11 mouse cellular contexts compared by ENCODE assay signal in the genomic region with DNA sequence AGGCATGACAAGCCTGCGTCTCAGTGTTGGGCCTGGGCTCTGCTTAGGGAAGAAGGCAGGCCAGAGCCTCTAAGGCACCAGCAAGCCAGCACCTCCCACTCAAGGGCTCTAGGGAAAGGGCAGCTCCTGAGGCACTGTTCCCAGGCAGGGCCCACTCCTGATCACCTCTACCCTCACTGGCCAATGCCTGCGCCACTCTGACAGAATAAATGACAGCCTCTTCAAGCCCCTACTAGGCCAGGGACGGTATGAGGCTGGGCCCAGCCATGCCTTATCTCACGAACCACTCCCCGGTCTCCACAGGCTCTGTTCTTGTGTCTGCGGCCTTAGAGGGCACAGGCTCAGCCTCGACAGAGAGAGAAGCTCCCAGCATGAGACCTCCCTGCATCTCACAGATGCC.
"Had no signal": no experiment of that assay in that cellular context is flagged by ENCODE, and none has a peak within 500 bp of the region (broad histone marks: within the 10 kb centered on the region; RNA-seq: fewer than 3 reads in every experiment).

No protein-coding gene starts in this region.

- H3K27me3 ChIP-seq: limb, embryonic 13.5 days; liver, embryonic 15.5 days; neural tube, embryonic 12.5 days had no signal

- H3K9ac ChIP-seq: limb, embryonic 13.5 days; liver, embryonic 15.5 days; neural tube, embryonic 12.5 days had no signal

- H3K9me3 ChIP-seq: limb, embryonic 13.5 days; liver, embryonic 15.5 days; neural tube, embryonic 12.5 days had no signal

- DNase-seq: kidney, postnatal 14 days; layer of hippocampus, adult 9-11 months; lung, adult 2 months; lung, postnatal 36 days; midbrain, embryonic 14.5 days; thymus, postnatal 14 days had no signal

- H3K36me3 ChIP-seq: liver, embryonic 15.5 days; neural tube, embryonic 12.5 days had no signal

- H3K4me2 ChIP-seq: limb, embryonic 13.5 days; liver, embryonic 15.5 days; neural tube, embryonic 12.5 days had no signal

- H3K4me3 ChIP-seq: limb, embryonic 13.5 days; liver, embryonic 15.5 days; neural tube, embryonic 12.5 days had no signal

- H3K27ac ChIP-seq: limb, embryonic 13.5 days; liver, embryonic 15.5 days; neural tube, embryonic 12.5 days; stomach, postnatal 0 days had no signal

- H3K4me1 ChIP-seq: liver, embryonic 15.5 days had no signal

- ATAC-seq: lung, postnatal 0 days had no signal
